Mouse (Mus musculus) lung, embryonic 14.5 days (tissue): ENCODE measurements around the gene 4930451I11Rik. TPM values are rescaled to one million over a fixed set of nuclear protein-coding genes. Genes with fewer than 3 reads are reported as not detected.

Experiments used
- ATAC-seq: fragments of 200-750 bp; cut with Nextera tagmentation; 2 replicates; pipeline ENCODE4 v1.8.0; 2017; ENCODE audit warnings: mild to moderate bottlenecking, moderate TSS enrichment, moderate library complexity; ENCODE audit not compliant: insufficient read depth
- DNase-seq: peaks from one replicate; pipeline ENCODE4 v3.0.0-alpha.2; 2015
- H3K27ac ChIP-seq: fragments of 300-500 bp; sonication (generic); 2 replicates; pipeline ENCODE4 v1.5.1; 2014; ENCODE audit warnings: low read depth, mild to moderate bottlenecking, moderate library complexity
- H3K27me3 ChIP-seq: fragments of 300-500 bp; sonication (generic); 2 replicates; pipeline ENCODE4 v1.6.1; 2014; ENCODE audit warnings: low read length, control low read depth; ENCODE audit not compliant: insufficient read depth
- H3K36me3 ChIP-seq: fragments of 300-500 bp; sonication (generic); 2 replicates; pipeline ENCODE4 v1.6.1; 2014; ENCODE audit warnings: control low read depth; ENCODE audit not compliant: insufficient read depth
- H3K4me1 ChIP-seq: fragments of 300-500 bp; sonication (generic); 2 replicates; pipeline ENCODE4 v1.6.1; 2014; ENCODE audit warnings: antibody characterized with exemption, control low read depth; ENCODE audit not compliant: insufficient read depth
- H3K4me2 ChIP-seq: fragments of 300-500 bp; sonication (generic); 2 replicates; pipeline ENCODE4 v1.6.1; 2014; ENCODE audit warnings: mild to moderate bottlenecking
- H3K4me3 ChIP-seq: fragments of 300-500 bp; sonication (generic); 2 replicates; pipeline ENCODE4 v1.5.1; 2014; ENCODE audit warnings: low read depth, low read length
- H3K9ac ChIP-seq: fragments of 300-500 bp; sonication (generic); 2 replicates; pipeline ENCODE4 v1.6.1; 2014
- H3K9me3 ChIP-seq: fragments of 300-500 bp; sonication (generic); 2 replicates; pipeline ENCODE4 v1.6.1; 2016; ENCODE audit warnings: low read depth, low read length, control low read depth
- CTCF ChIP-seq: IDR thresholded peaks from 2 replicates; pipeline ENCODE4 v1.5.1; 2016; ENCODE audit warnings: antibody characterized with exemption, low read depth
- WGBS: fragments of 180-500 bp; shearing (Covaris S2); extraction: QIAGEN DNeasy Blood & Tissue Kit; methylation state at CpG from one replicate; pipeline ENCODE4 v1.1.7; 2014; 5-methylcytosine and 5-hydroxymethylcytosine counted together
- polyA plus RNA-seq: library from polyadenylated mRNA; unstranded; fragments of >200 nt; fragmentation: Nextera tagmentation; extraction: Ambion mirVana; gene quantifications from 2 replicates; pipeline ENCODE4 v1.2.1, GENCODE M21; 2014

Gene 4930451I11Rik
- polyA plus RNA-seq, 1 experiment from 2014 or later = not detected

GRCm38 (mm10) chr7:126843276-126843675 lies 11.8 kb upstream of the 4930451I11Rik start:
- no peak overlapping the region for H3K27ac ChIP-seq
- H3K9me3 ChIP-seq = no peaks in the 10 kb centered on the region
- peaks cover 15% of the 10 kb centered on the region for H3K27me3 ChIP-seq
- ATAC-seq (no peak), DNase-seq (no peak)
- H3K36me3 ChIP-seq = no peaks in the 10 kb centered on the region
- no peak overlapping the region for H3K4me3 ChIP-seq
- no peak overlapping the region for H3K9ac ChIP-seq
- TF ChIP-seq CTCF = no peak
- no peaks in the 10 kb centered on the region for H3K4me1 ChIP-seq
- 72% methylated on average over 9 of the region's 9 CpGs for WGBS
- H3K4me2 ChIP-seq = no peak overlapping the region

DNA sequence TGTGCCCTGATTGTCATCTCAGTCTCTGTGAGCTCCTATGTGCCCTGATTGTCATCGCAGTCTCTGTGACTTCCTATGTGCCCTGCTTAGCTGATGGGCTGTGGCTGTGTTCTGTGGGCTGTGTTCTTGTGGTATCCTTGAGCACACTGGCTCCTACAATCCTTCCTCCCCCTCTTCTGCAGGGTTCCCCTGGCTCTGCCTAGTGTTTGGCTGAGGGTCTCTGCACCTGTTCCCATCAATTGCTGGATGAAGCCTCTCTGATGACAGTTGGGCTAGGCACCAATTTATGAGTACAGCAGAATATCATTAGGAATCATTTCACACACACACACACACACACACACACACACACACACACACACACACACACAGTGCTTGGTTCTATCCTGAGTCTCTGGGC lies 1.9 kb upstream of the 4930451I11Rik start:
- DNase-seq (no peak), ATAC-seq (no peak)
- H3K4me2 ChIP-seq = no peak overlapping the region
- no peaks in the 10 kb centered on the region for H3K36me3 ChIP-seq
- H3K4me1 ChIP-seq = no peaks in the 10 kb centered on the region
- no peak for TF ChIP-seq CTCF
- H3K9ac ChIP-seq = no peak overlapping the region
- H3K27ac ChIP-seq = no peak overlapping the region
- no peak overlapping the region for H3K4me3 ChIP-seq
- WGBS = 91% methylated on average over 1 of the region's 1 CpGs
- no peaks in the 10 kb centered on the region for H3K27me3 ChIP-seq
- H3K9me3 ChIP-seq = no peaks in the 10 kb centered on the region

- TF ChIP-seq CTCF = peak; percentile 88
- Histone ChIP-seq H3K9ac (no peak overlapping the region), H3K4me3 (peak overlapping the region; percentile 29), H3K27me3 (no peaks in the 10 kb centered on the region), H3K4me2 (peak overlapping the region; percentile 58), H3K36me3 (no peaks in the 10 kb centered on the region), H3K4me1 (no peaks in the 10 kb centered on the region), H3K27ac (no peak overlapping the region), H3K9me3 (no peaks in the 10 kb centered on the region)
- DNase-seq = peak; percentile 90
- 2% methylated on average over 21 of the region's 21 CpGs for WGBS
- peak; percentile 80 for ATAC-seq
Measured at GRCm38 (mm10) chr7:126832036-126832598, 678 bp upstream of the 4930451I11Rik start.

DNA sequence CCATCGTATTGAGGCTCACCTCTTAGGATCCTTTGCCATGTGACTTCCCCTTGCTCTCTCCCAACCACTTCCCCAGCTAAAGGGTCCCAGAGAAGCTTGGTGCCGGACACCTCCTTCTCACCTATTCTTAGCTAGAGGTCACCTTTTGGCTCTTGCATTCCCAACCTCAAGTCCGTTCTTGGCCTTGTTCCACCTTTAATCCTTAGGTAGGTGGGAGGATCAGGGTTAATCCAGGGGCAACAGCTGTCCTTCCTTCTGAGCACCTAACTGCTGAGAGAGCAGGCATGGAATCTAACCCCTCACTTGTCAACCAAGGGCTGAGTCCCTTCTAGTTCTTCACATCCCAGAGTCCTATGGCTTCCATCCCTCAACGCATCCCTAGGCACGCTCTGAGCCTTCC lies 5.5 kb downstream of the 4930451I11Rik start:
- no peak for TF ChIP-seq CTCF
- 60% methylated on average over 5 of the region's 5 CpGs for whole genome bisulfite sequencing
- peaks cover 22% of the 10 kb centered on the region for H3K27me3 ChIP-seq

DNA sequence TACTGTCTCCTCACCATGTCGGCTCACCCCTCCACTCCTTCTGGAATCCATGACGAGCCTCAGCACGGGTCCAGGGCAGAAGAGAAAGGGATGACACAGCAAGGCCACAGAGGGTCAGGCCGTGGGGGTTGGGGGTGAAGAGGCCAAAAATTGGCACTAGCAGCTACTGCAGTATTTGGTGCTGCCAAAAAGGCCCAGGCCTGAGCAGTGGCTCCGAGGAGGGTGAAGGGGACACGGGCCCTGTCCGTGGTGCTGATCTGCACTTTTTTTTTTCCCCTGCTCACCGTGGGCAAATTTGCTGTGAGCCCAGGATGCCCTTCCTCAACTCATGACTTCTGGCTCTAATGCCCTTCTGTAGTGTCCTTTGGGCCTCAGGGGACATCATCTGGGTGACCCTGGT lies 6.0 kb downstream of the 4930451I11Rik start:
- H3K4me2 ChIP-seq = no peak overlapping the region
- H3K9ac ChIP-seq = no peak overlapping the region
- peak; percentile 72 for DNase-seq
- no peak for TF ChIP-seq CTCF
- H3K27ac ChIP-seq = no peak overlapping the region
- no peaks in the 10 kb centered on the region for H3K4me1 ChIP-seq
- no peak for ATAC-seq
- H3K27me3 ChIP-seq = peaks cover 22% of the 10 kb centered on the region
- no peaks in the 10 kb centered on the region for H3K9me3 ChIP-seq
- no peak overlapping the region for H3K4me3 ChIP-seq
- 9% methylated on average over 8 of the region's 8 CpGs for WGBS
- no peaks in the 10 kb centered on the region for H3K36me3 ChIP-seq

More for the DNA sequence above, 5.5 kb downstream of the 4930451I11Rik start:
- H3K4me2 ChIP-seq = no peak overlapping the region
- no peaks in the 10 kb centered on the region for H3K36me3 ChIP-seq
- H3K9ac ChIP-seq = no peak overlapping the region
- DNase-seq (no peak), ATAC-seq (no peak)
- no peaks in the 10 kb centered on the region for H3K9me3 ChIP-seq
- H3K27ac ChIP-seq = no peak overlapping the region
- no peak overlapping the region for H3K4me3 ChIP-seq
- no peaks in the 10 kb centered on the region for H3K4me1 ChIP-seq

DNA sequence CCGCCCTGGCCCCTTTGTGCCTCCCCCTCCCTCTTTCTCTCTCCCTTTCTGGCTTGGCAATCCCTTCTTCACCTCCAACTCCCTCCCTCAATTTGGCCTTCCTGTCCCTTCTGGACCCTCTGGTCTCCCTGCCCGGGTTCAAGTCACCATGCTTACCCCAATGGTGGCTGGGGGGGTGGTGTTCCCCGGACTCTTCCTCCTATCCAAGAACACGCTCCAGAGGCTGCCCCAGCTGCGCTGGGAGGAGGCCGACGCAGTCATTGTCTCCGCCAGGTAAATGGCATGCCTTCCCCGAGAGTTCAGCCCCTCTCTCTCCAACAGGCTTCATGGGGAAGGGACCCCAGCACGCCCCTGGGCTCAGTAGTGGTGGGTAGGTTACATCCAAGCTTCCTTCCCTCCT lies 7.5 kb downstream of the 4930451I11Rik start:
- Histone ChIP-seq H3K4me3 (no peak overlapping the region), H3K4me2 (no peak overlapping the region), H3K27me3 (peaks cover 22% of the 10 kb centered on the region), H3K36me3 (no peaks in the 10 kb centered on the region), H3K9ac (no peak overlapping the region), H3K9me3 (no peaks in the 10 kb centered on the region), H3K4me1 (no peaks in the 10 kb centered on the region), H3K27ac (no peak overlapping the region)
- no peak for DNase-seq
- TF ChIP-seq CTCF = no peak
- WGBS = 10% methylated on average over 10 of the region's 10 CpGs
- ATAC-seq = no peak

DNA sequence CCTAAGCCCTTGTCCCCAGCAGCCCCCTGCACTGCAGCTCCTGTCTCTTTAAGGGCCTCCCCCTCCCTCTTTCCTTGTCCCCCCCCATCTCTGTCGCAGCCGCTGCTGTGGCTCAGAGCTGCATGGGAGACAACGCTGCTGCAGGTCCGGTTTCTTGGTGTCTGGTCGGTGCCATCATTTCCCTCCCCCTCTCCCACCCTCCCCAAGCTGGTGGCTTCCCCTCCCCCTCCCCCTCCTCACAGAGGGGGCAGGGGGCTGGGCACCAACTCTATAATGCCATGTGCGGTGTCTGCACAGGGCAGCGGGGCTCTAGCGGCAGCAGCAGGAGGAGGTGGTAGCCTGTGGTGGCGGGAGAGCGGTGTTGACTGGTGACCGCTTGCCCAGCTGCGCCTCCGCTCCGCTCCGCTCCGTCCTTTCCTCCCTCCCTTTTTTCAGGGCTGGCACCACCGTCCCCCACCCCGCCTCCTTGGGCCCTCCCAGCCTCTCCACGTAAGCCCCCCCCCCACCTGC lies 8.2 kb downstream of the 4930451I11Rik start:
- DNase-seq (no peak), ATAC-seq (no peak)
- peak overlapping the region; percentile 25 for H3K4me3 ChIP-seq
- no peaks in the 10 kb centered on the region for H3K36me3 ChIP-seq
- TF ChIP-seq CTCF = no peak
- peak overlapping the region; percentile 57 for H3K4me2 ChIP-seq
- H3K4me1 ChIP-seq = no peaks in the 10 kb centered on the region
- peaks cover 22% of the 10 kb centered on the region for H3K27me3 ChIP-seq
- WGBS = 0% methylated on average over 17 of the region's 19 CpGs
- peak overlapping the region; percentile 23; the same call in 1 of the 2 replicates for H3K9ac ChIP-seq
- H3K9me3 ChIP-seq = no peaks in the 10 kb centered on the region
- no peak overlapping the region for H3K27ac ChIP-seq

- Histone ChIP-seq H3K36me3 (no peaks in the 10 kb centered on the region), H3K4me2 (peak overlapping the region; percentile 57; the same call in 1 of the 2 replicates), H3K27ac (no peak overlapping the region), H3K27me3 (peaks cover 22% of the 10 kb centered on the region), H3K4me1 (no peaks in the 10 kb centered on the region), H3K9me3 (no peaks in the 10 kb centered on the region), H3K4me3 (peak overlapping the region; percentile 25; the same call in 1 of the 2 replicates), H3K9ac (no peak overlapping the region)
- TF ChIP-seq CTCF = no peak
- no peak for ATAC-seq
- DNase-seq = no peak
- 10% methylated on average over 9 of the region's 9 CpGs for WGBS
Measured at GRCm38 (mm10) chr7:126822741-126823140, 8.7 kb downstream of the 4930451I11Rik start.
